ENCODE assay signal across 8 mouse cellular contexts in the genomic region with DNA sequence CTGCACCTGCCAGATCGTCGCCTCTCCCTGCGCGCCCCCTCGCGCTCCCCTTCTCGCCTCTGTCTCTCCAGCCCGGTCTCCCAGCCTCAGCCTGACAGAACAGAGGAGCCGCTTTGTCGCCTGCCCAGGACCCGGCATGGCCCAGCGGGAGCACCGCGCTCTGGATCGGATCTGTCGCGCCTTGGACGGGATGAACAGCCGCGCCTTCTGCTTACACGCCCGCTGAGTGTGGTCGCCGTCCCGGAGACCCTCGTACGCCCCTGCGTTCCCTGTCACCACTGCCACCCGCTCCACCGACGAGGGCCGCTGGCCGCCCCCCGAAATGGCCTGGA. TPM values are rescaled to one million over a fixed set of nuclear protein-coding genes. Genes with fewer than 3 reads are reported as not detected.
DNase-seq lines count a peak whose midpoint lies in the region; ATAC-seq and TF ChIP-seq lines count a peak whose summit lies in the region.

No protein-coding gene starts in this region.

- peak overlapping the region; percentile 98 for H3K4me2 ChIP-seq in limb, embryonic 12.5 days

- H3K27ac ChIP-seq in cerebellum, adult 2 months (ENCODE audit: insufficient read depth, low read length), result no peak overlapping the region
- H3K27ac ChIP-seq in limb, embryonic 12.5 days, result no peak overlapping the region
- H3K27ac ChIP-seq in olfactory bulb, adult 2 months (ENCODE audit: insufficient read depth, low read depth, low read length), result peak overlapping the region; percentile 91

- TF ChIP-seq POLR2A in cerebellum, adult 2 months (IDR thresholded peaks at IDR 0.05; ENCODE audit: borderline replicate concordance, insufficient read depth, low read length), result no peak
- no peak; the same call in 1 of the 2 replicates for TF ChIP-seq POLR2A in olfactory bulb, adult 2 months (IDR thresholded peaks at IDR 0.05; ENCODE audit: insufficient read depth, low read depth, low read length)

- TF ChIP-seq CTCF in cerebellum, adult 2 months (IDR thresholded peaks at IDR 0.05; ENCODE audit: borderline replicate concordance, insufficient read depth, low read depth, low read length), result no peak
- TF ChIP-seq CTCF in olfactory bulb, adult 2 months (IDR thresholded peaks at IDR 0.05; ENCODE audit: insufficient read depth, low read depth, low read length), result no peak

- no peaks in the 10 kb centered on the region for H3K9me3 ChIP-seq in megakaryocyte, embryonic 14.5 days
- no peaks in the 10 kb centered on the region for H3K9me3 ChIP-seq in limb, embryonic 12.5 days

- peak overlapping the region; percentile 63 for H3K4me3 ChIP-seq in cerebellum, adult 2 months (replicated peaks; ENCODE audit: insufficient read depth, low read depth, low read length)
- H3K4me3 ChIP-seq in megakaryocyte, embryonic 14.5 days (replicated peaks), result peak overlapping the region; percentile 89
- peak overlapping the region; percentile 64 for H3K4me3 ChIP-seq in limb, embryonic 12.5 days (replicated peaks)
- H3K4me3 ChIP-seq in olfactory bulb, adult 2 months (ENCODE audit: insufficient read depth, low read depth, low read length), result peak overlapping the region; percentile 80

- H3K9ac ChIP-seq in limb, embryonic 12.5 days (replicated peaks), result peak overlapping the region; percentile 66

- WGBS in cerebellum, adult 2 months, result under 1% methylated on average over 34 of the region's 34 CpGs
- WGBS in limb, embryonic 12.5 days, result under 1% methylated on average over 31 of the region's 34 CpGs
- WGBS in olfactory bulb, adult 2 months, result under 1% methylated on average over 32 of the region's 34 CpGs

- peaks cover 14% of the 10 kb centered on the region for H3K4me1 ChIP-seq in cerebellum, adult 2 months (ENCODE audit: control insufficient read depth, insufficient read depth, low read length)
- H3K4me1 ChIP-seq in megakaryocyte, embryonic 14.5 days, result peaks cover 20% of the 10 kb centered on the region
- peaks cover 34% of the 10 kb centered on the region for H3K4me1 ChIP-seq in limb, embryonic 12.5 days (replicated peaks)
- peaks cover 33% of the 10 kb centered on the region for H3K4me1 ChIP-seq in olfactory bulb, adult 2 months (ENCODE audit: control insufficient read depth, insufficient read depth, low read length)

- ATAC-seq in megakaryocyte, adult 5-6 weeks (ENCODE audit: poor library complexity, severe bottlenecking), result no peak
- no peak for ATAC-seq in limb, embryonic 12.5 days (ENCODE audit: insufficient number of reproducible peaks, insufficient read depth, low FRiP score, low TSS enrichment, low read depth)
- ATAC-seq in frontal cortex, adult (ENCODE audit: low TSS enrichment), result no peak

- no peak for DNase-seq in cerebellum, adult 2 months
- DNase-seq in cerebellum, adult 18-20 months, result no peak
- DNase-seq in adrenal gland, postnatal 36 days, result no peak

- H3K27me3 ChIP-seq in cerebellum, adult 2 months (ENCODE audit: control insufficient read depth, insufficient read depth, low read length), result no peaks in the 10 kb centered on the region
- peaks cover 94% of the 10 kb centered on the region for H3K27me3 ChIP-seq in megakaryocyte, embryonic 14.5 days (replicated peaks)
- peaks cover 87% of the 10 kb centered on the region for H3K27me3 ChIP-seq in limb, embryonic 12.5 days

- H3K36me3 ChIP-seq in megakaryocyte, embryonic 14.5 days (replicated peaks; ENCODE audit: low read length), result peaks cover 6% of the 10 kb centered on the region
- H3K36me3 ChIP-seq in limb, embryonic 12.5 days, result no peaks in the 10 kb centered on the region

RNA-seq across cellular contexts. Expression of a gene that starts 0.8 kb away (rescaled TPM):
- polyA plus RNA-seq in cerebellum, adult 2 months (2012; rRNA removed), result 31.1 and 32.9 TPM in 2 replicates
- 8.0 and 54.6 TPM in 2 replicates for polyA plus RNA-seq in megakaryocyte, embryonic 14.5 days (2012; ENCODE audit: insufficient read depth, low replicate concordance)
- 9.6 and 10.3 TPM in 2 replicates for total RNA-seq in megakaryocyte, adult 5-6 weeks (2015)
- 14.0 and 19.0 TPM in 2 replicates for total RNA-seq in megakaryocyte, adult 5-6 weeks (2017)
- 3.6 and 3.8 TPM in 2 replicates for polyA plus RNA-seq in limb, embryonic 12.5 days (2016; fragmentation: Nextera tagmentation; extraction: Ambion mirVana)
- not detected in 2 replicates for polyA plus RNA-seq in olfactory bulb, adult 2 months (2012; ENCODE audit: insufficient read depth, insufficient read length, low replicate concordance, missing spikeins)
- 10 to 100 TPM; 12.2 to 12.5 TPM for total RNA-seq in adrenal gland, postnatal 36 days (2021)
